Mouse (Mus musculus) liver, adult (tissue): Measurements from ENCODE around the gene Tns1.

Experiments
- GATA4 ChIP-seq: IDR thresholded peaks from 2 replicates; pipeline ENCODE4 v1.6.1; 2014; ENCODE audit warnings: mild to moderate bottlenecking, low read length; ENCODE audit not compliant: insufficient replicate concordance

The Tns1 gene

DNA sequence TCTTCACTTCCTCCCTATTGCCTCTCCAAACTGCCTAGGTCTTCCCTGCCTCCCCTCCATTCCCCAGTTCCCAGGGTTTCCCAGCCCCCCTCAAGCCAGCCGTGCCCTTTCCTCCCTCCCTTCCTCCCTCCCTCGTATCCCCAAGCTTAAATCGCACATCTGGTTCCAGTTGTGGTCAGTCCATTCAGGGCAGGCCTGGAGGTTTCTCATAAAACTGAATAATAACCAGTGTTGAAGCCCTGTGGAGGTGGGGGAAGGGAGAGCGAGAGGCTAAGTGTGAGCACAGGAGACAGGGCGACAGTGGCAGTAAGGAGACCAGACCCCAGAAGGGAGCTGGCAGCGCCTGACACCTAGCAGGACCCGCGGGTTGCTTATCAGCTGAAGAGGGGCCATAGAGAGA, 82.6 kb downstream of the Tns1 start:
- TF ChIP-seq GATA4, result no peak

DNA sequence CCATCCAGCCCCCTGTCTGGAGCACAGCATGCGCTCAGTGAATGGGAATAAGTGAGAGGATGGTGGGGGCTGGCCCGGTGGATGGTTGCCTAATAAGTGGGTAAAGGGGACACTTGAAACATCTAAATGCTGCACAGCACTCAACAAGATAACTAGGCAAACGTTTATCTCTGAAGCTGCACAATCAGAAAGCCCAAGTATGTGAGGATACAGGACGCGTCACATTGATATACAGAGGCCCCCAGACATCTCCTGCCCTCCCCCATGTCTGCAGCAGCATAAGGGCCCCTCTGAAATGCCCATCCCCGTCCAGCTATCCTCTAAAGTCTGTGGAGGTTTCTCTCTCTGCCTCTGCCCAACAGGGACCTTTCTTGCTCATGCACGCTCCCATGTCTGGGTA, 83.1 kb downstream of the Tns1 start:
- TF ChIP-seq GATA4, result no peak

DNA sequence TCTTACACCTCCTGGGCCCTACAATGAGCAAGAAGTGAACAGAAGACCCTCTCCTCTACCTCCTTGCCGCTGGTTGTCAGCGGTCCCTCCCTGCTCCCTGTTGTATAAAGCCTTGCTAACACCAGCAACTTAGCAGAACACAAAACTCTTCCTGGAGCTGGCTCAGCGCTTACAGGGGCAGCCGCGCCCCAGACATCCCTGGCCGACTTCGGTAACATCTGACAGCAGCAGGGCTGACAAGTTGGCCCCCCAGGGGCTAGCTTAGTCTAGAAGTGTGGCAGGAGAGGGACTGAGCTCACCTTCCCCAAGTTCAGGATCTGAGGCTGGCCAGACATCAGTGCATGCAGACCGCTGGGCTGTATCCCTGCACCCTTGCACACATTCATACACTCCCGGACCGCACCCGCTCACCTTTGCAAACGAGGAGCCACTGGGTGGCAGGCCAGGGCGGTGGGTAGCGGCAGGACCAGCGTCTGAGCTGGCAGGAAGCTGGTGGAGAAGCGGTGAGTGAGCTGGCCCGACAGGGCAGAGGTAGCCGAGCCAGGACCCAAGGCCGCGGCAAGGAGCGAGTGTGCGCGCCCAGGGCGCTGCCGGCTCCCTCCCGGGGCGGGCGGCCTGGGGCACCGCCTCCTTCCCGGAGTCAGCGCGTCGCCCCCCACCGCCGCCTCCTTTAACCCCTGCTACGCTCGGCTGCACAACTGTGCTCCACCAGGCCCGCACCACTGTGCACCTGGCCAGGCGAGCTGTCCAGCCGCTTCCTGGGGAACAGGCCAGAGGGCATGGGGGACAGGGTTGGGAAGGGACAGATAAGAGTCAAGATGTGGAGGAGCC, 87.5 kb downstream of the Tns1 start:
- no peak for TF ChIP-seq GATA4

DNA sequence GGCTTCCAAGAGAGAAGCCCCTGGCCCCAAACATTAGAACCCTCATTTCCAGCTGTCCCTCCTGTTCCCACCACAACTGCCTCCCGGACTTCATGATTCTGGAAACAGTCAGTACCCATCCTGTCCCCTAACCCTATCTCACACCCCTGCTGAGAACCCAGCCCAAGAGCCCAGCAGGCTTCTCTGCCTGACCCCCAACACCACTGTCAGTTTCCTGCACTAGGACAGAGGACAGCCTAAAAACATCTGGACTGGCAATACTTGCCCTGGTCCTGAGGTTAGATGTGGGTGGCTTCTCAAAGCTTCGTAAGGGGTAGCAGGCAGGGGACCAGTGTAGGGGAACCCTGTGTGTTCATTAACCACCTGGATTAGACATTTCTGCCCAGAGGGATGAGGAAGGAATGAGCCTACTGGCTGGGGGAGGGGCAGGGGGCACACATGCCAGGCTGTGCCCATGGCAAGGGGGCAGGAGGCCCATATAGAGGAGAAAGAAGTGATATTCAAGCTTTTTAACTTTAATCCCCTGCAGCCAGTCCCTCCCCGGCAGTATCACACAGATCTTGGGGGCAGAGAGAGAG, 88.2 kb downstream of the Tns1 start:
- no peak for TF ChIP-seq GATA4

DNA sequence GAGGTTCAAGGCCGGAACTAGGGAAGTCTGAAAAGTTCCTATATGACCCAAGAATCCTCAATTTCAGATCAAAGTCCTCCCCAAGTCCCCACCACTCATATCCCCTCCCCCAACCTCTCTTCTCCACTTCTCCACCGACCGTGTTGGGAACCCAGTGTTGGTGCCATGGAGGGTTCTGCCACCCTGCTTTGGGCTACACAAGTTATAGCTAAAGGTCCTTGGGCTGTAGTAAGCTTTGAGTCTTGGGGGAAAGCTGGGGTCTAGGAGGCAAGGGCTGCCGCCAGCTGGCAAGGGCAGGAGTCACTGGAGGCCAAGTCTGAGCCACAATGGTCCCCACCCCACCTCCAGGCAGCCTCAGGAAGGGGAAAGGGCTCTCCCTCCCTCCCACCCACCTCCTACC, 88.8 kb downstream of the Tns1 start:
- TF ChIP-seq GATA4, result no peak

DNA sequence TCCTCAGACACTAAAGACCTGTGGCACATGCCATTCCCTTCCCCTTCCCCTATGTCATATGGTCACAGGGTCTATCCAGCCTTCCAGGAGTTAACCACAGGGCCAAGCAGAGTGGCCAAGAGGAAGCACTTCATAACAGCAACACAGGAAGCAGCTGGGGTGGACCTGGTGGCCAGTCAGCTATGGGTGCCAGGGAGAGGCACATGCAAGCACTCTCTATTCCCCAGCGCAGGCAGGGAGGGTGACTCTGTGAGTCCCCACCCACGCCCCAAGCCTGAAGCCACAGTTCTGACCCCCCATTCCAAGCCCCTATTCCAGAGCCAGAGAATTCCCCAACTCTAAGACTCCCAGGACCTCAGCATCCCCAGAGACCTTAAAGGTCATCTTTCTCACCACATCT, 89.5 kb downstream of the Tns1 start:
- TF ChIP-seq GATA4, result peak; percentile 23; the same call in 1 of the 2 replicates

DNA sequence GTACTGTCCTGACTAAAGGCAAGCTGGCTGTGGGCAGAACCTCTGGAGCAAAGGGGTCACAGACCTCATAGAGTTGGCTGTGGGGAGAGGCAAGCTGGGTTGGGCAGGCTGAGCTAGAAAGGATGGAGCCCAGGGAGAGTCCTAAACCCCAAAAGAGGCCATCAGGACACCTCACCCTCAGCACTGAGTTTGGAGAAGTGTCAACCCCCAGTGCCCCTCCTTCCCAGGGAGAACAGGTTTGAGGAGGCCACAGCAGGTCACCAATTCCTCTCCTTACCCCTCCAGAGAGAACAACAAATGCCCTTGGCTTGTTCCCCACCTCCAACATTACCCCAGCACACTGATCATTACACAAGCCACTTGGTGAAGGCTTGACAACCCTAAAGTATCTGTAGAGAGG, 90.0 kb downstream of the Tns1 start:
- no peak for TF ChIP-seq GATA4

DNA sequence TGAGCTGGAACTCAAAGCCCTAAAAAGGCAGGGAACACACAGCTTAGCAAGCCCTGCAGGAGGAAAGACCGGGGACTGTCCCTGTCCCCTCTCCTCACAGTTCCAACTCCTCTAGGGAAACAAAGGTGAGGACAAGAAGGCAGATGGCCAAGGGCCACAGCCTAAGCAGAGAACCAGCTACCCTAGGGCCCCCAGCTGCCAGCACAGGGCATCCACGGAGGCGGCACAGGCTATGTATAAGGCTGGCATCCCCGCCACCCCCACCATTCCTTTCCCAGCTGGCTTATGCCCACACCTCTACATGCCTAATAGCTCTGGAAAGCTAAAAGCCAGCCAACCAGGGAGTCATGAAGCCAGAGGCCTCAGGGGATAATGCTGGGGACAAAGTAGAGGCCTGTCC, 90.8 kb downstream of the Tns1 start:
- TF ChIP-seq GATA4, result no peak

DNA sequence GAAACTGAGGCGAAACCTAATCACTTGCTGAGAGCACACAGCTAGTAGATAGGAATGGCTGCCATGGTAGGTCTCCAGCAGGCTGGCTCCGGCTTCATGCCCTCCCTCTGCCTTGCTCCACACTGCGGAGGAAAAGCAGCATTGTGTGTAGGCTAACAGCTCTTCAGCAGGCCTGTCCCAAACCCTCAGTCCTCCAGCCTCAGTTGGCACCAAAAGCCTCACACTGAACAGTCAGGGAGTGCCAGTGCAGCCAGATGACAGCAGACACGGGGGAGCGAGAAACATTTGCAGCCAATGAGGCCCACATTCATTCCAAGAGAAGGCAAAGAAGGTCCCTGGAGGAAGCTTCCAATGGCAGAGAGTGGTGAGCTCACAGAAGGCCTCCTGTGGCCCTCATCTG, 91.3 kb downstream of the Tns1 start:
- no peak for TF ChIP-seq GATA4

DNA sequence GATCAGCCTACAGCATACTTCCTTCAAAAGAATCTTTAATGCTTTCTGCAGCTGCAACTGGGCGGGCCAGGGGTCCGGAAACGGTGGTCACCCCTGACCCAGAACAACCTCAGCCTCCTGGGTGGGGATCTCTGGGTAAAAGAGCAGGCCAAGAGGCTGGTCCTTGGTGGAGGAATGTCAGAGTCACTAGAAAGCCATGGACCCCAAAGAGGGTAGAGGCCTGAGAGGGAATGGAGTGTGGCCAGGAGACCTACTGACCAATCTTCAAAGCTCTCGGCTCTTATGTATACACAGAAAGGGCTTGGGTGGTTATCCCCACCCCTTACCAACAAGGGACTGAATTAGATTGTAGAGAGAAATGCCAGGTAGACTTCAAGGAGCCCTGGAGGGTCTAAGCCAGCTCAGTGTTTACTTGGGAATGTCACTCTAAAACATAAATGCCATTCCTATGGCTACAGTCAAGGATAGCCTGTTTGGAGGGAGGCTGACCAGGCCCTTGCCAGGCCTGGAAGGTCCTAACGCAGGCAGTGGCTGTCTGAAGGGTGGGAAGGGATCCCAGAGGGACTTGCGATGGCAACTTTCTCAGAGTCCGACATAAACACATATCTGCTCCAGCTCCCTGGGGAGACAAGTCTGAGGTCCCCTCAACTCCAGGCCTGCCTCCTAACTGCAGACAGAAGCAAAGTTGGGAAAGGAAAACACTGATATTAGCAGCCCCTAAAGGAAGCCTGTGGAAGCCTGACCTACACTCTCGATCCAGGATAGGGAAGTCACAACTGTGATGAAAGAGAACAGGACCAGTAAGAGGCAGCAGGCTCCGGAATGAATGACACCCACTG, 92.3 kb downstream of the Tns1 start:
- no peak for TF ChIP-seq GATA4

DNA sequence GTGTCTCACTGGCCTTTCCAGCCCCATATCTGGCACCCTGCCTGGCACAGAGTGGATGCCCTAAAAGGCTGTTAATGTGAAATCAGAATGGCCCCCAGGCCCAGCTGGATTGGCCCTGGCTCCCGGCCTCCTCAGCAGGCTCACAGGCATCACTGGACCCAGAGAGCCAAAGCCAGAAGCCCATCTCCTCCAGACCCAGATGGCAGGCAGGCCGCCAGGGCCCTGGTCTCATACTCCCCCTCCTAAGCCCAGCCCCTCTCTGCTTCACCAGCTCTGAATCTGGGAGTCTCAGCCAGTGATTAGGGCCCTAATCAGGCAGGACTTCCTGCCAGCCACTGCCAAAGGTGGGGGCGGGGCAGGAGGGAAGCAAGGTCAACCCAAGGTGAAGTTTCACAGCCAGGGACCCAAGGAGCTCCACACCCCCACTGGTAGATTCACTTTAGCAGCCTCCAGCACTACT, 93.3 kb downstream of the Tns1 start:
- TF ChIP-seq GATA4, result peak; percentile 97

DNA sequence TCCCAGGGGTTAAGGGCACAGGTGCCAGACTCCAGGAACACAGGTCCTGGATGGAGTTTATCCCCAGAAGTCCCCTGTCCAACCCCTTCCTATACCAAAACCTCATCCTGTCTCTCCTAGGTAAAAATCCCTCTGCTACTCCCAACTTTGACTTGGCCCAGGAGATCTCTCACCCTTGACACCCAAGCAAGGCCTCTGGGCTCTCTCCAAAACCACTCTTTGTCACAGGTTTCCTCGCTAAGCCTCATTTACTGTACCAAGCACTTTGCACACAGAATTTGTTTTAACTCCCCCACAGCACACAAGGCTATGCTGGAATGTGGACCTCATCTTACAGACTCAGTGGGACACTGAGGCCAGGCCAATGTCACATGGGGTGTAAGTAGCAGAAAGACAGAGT, 94.0 kb downstream of the Tns1 start:
- no peak for TF ChIP-seq GATA4

DNA sequence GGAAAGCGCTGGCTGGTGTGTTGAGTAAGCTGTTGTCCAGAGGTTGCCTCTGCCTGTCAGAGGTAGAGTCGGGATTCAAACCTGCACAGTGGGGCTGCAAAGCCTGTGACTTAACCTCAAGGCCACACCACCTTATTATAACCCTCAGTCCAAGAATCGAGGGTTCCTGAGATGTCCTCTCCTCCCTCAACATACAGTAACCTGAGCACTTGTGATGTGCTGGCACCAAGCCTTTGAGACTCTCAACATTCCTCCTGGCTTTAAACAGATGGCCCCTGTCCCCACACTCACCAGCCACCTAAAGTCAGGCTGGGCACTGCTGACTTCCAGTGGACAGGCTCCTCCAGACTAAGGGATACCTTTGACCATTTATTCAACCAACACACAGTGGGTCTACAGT, 94.6 kb downstream of the Tns1 start:
- TF ChIP-seq GATA4, result no peak

DNA sequence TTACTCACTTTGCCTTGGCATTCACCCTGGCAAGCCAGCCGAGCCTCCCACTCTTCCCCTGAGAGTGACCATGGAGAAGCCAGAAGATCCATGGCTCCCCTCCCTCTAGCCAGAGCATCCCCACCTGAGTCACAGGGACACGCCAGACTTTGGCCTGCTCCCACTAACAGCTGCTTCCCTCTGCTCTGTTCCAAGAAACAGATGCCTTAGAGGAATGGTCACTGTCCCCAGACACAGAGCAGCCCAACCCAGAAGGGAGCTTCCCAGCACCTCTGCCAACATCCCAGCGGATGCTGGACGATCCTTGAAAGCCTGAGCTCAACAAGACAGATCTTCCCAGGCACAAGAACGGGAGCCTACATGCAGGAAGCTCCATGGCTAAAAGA, 95.4 kb downstream of the Tns1 start:
- no peak for TF ChIP-seq GATA4

DNA sequence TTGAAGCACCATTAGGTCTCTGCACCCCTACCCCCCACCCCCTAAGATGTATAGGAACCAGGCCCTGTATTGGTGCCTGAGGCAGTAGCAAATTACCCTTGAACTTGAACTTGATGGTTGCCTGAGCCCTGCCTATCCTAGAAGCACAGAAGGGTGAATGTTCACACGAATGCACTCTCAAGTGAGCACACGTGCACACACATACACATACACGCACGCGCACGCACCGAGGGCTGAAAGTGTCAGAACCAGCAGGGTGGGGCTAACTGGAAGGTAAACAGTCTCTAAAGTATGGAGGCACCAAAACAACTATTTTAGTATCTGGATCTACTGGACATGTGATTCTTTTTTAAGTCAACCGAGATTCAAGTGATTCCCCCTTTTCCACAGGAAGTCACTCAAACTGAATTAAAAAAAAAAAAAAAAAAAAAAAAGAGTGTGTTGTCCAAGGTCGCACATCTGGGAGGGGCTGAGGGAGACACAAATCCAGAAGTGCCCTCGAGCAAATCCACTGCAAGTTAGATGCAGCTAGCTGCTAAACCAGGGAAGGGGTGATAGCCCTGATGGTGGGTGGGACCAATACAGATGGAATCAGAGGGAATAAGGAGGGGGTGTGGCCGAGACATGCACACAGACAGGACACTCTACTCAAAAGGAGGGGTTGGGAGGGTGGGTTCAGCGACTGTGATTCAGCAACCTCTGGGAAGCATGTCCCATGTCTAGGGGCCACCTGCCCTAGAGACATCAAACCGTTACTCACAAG, 96.0 kb downstream of the Tns1 start:
- no peak for TF ChIP-seq GATA4
